Comparison of ENCODE assay signal across 8 mouse cellular contexts in genomic region chr4:109165521-109166173, GRCm38 (mm10). TPM values are rescaled to one million over a fixed set of nuclear protein-coding genes. Genes with fewer than 3 reads are reported as not detected.
DNase-seq lines count a peak whose midpoint lies in the region; ATAC-seq and TF ChIP-seq lines count a peak whose summit lies in the region.

No protein-coding gene starts in this region.

- H3K36me3 ChIP-seq in C2C12 (ENCODE audit: control insufficient read depth, insufficient read depth): no peaks in the 10 kb centered on the region
- H3K36me3 ChIP-seq in liver, embryonic 14.5 days (replicated peaks; ENCODE audit: control insufficient read depth, insufficient read depth, low read depth): no peaks in the 10 kb centered on the region

- H3K4me3 ChIP-seq in C2C12 (ENCODE audit: insufficient read depth, poor library complexity, severe bottlenecking): no peak overlapping the region
- no peak overlapping the region for H3K4me3 ChIP-seq in liver, embryonic 14.5 days (ENCODE audit: insufficient read depth in 1 of 2, low read depth in 2 of 2, low read length in 2 of 2)

- no peak for TF ChIP-seq EP300 in liver, embryonic 14.5 days (IDR thresholded peaks at IDR 0.05; ENCODE audit: low read depth)

- peak; percentile 89 to 90 for DNase-seq in adrenal gland, adult 18-20 months (ENCODE audit: low spot score in 2 of 2)
- peak; percentile 91 for DNase-seq in embryo, embryonic 10.5 days (ENCODE audit: low spot score)
- peak; percentile 84 to 96 for DNase-seq in kidney, postnatal 25 days
- DNase-seq in liver, embryonic 14.5 days (ENCODE audit: low read depth in 3 of 3, low spot score in 3 of 3): peak; percentile 42 to 54 (median 42)
- DNase-seq in ovary, postnatal 10 days (ENCODE audit: low spot score): peak; percentile 74
- peak; percentile 76 for DNase-seq in thymus, postnatal 14 days

- H3K4me2 ChIP-seq in liver, embryonic 14.5 days (ENCODE audit: low read depth): no peak overlapping the region

- H3K9me3 ChIP-seq in liver, embryonic 14.5 days (ENCODE audit: control insufficient read depth, low read length): no peaks in the 10 kb centered on the region

- no peak overlapping the region for H3K27ac ChIP-seq in liver, embryonic 14.5 days

- 29% methylated on average over 12 of the region's 12 CpGs for WGBS in liver, embryonic 14.5 days (ENCODE audit: insufficient replicate concordance)

- H3K27me3 ChIP-seq in C2C12 (ENCODE audit: control insufficient read depth, insufficient read depth, insufficient read length): no peaks in the 10 kb centered on the region
- H3K27me3 ChIP-seq in liver, embryonic 14.5 days (ENCODE audit: control insufficient read depth, insufficient read depth, low read length): no peaks in the 10 kb centered on the region

- TF ChIP-seq CTCF in C2C12 (IDR thresholded peaks at IDR 0.05; ENCODE audit: control insufficient read depth, insufficient read depth, insufficient read length): peak; percentile 32
- TF ChIP-seq CTCF in liver, embryonic 14.5 days (IDR thresholded peaks at IDR 0.05; ENCODE audit: low read depth): peak; percentile 82

- H3K9ac ChIP-seq in liver, embryonic 14.5 days (replicated peaks): no peak overlapping the region

- H3ac ChIP-seq in C2C12 (ENCODE audit: control insufficient read depth, insufficient read length, low read depth): no peak overlapping the region

- H3K79me2 ChIP-seq in C2C12 (ENCODE audit: control insufficient read depth, insufficient read depth): no peaks in the 10 kb centered on the region

- H3K79me3 ChIP-seq in C2C12 (ENCODE audit: low read depth): no peaks in the 10 kb centered on the region

- peak; percentile 59 for ATAC-seq in granulocyte monocyte progenitor cell, adult 5-6 weeks (replicated peaks; ENCODE audit: poor library complexity, severe bottlenecking)
- ATAC-seq in liver, embryonic 14.5 days (ENCODE audit: insufficient read depth): no peak

- no peaks in the 10 kb centered on the region for H3K4me1 ChIP-seq in liver, embryonic 14.5 days (replicated peaks; ENCODE audit: control insufficient read depth in 2 of 2, insufficient read depth in 2 of 2, low read length in 1 of 2)

TF ChIP-seq in C2C12, 6 proteins besides CTCF, POLR2A, EP300 and RAD21:
- TF ChIP-seq CEBPB (IDR thresholded peaks at IDR 0.05; ENCODE audit: low read depth) (no peak), MYOD1 (IDR thresholded peaks at IDR 0.05; ENCODE audit: control insufficient read depth, insufficient read length, low read depth) (no peak), MAX (IDR thresholded peaks at IDR 0.05) (no peak), MYOG (IDR thresholded peaks at IDR 0.05; ENCODE audit: control insufficient read depth, extremely low read depth, insufficient read length) (no peak), FOSL1 (IDR thresholded peaks at IDR 0.05; ENCODE audit: insufficient read depth, low read length, poor library complexity, severe bottlenecking) (no peak), USF1 (IDR thresholded peaks at IDR 0.05; ENCODE audit: low read depth) (no peak)

RNA-seq across cellular contexts. Expression of gene Osbpl9, which starts 36.4 kb away (rescaled TPM):
- 27.2 TPM for polyA plus RNA-seq in C2C12 (2012; fragmentation: generic; extraction: Trizol)
- total RNA-seq in adrenal gland, adult 18-20 months (2021): 100 to 1,000 TPM; 105 to 119 TPM
- 44.6 and 46.0 TPM in 2 replicates for total RNA-seq in granulocyte monocyte progenitor cell, adult 5-6 weeks (2014; fragmentation: Nextera tagmentation)
- total RNA-seq in granulocyte monocyte progenitor cell, adult 5-6 weeks (2017): 62.0 and 64.7 TPM in 2 replicates
- 10.2 and 17.7 TPM in 2 replicates for polyA plus RNA-seq in liver, embryonic 14.5 days (2012; rRNA removed)
- 25.4 and 27.0 TPM in 2 replicates for polyA plus RNA-seq in liver, embryonic 14.5 days (2014; fragmentation: Nextera tagmentation; extraction: Ambion mirVana)
